Mouse (Mus musculus) lung, postnatal 0 days (tissue): ENCODE measurements around the gene Rhoa. TPM values are rescaled to one million over a fixed set of nuclear protein-coding genes. Genes with fewer than 3 reads are reported as not detected.

Source experiments
- ATAC-seq: fragments of 200-750 bp; cut with Nextera tagmentation; 2 replicates; pipeline ENCODE4 v1.8.0; 2017; ENCODE audit warnings: moderate library complexity
- DNase-seq: peaks from one replicate; pipeline ENCODE4 v3.0.0-alpha.2; 2016; ENCODE audit warnings: low spot score
- H3K27ac ChIP-seq: fragments of 300-500 bp; sonication (generic); 2 replicates; pipeline ENCODE4 v1.5.1; 2014; ENCODE audit warnings: antibody characterized with exemption, mild to moderate bottlenecking, low read length, mixed read lengths
- H3K27me3 ChIP-seq: fragments of 300-500 bp; sonication (generic); replicated peaks from 2 replicates; pipeline ENCODE4 v1.6.1; 2014; ENCODE audit warnings: low read length, mixed read lengths; ENCODE audit not compliant: insufficient read depth
- H3K36me3 ChIP-seq: fragments of 300-500 bp; sonication (generic); 2 replicates; pipeline ENCODE4 v1.6.1; 2014; ENCODE audit warnings: low read length, mixed read lengths; ENCODE audit not compliant: insufficient read depth
- H3K4me1 ChIP-seq: fragments of 300-500 bp; sonication (generic); 2 replicates; pipeline ENCODE4 v1.6.1; 2014; ENCODE audit warnings: antibody characterized with exemption, low read depth, low read length, mixed read lengths; ENCODE audit not compliant: insufficient read depth
- H3K4me2 ChIP-seq: fragments of 300-500 bp; sonication (generic); replicated peaks from 2 replicates; pipeline ENCODE4 v1.6.1; 2014; ENCODE audit warnings: low read depth, mild to moderate bottlenecking, low read length, moderate library complexity, mixed read lengths
- H3K4me3 ChIP-seq: fragments of 300-500 bp; sonication (generic); 2 replicates; pipeline ENCODE4 v1.5.1; 2014; ENCODE audit warnings: low read depth, low read length
- H3K9ac ChIP-seq: fragments of 300-500 bp; sonication (generic); replicated peaks from 2 replicates; pipeline ENCODE4 v1.6.1; 2014; ENCODE audit warnings: low read depth, mild to moderate bottlenecking
- H3K9me3 ChIP-seq: fragments of 300-500 bp; sonication (generic); 2 replicates; pipeline ENCODE4 v1.6.1; 2016; ENCODE audit warnings: low read length, mixed read lengths
- CTCF ChIP-seq: IDR thresholded peaks from 2 replicates; pipeline ENCODE4 v1.5.1; 2016; ENCODE audit warnings: antibody characterized with exemption, mild to moderate bottlenecking
- EP300 ChIP-seq: IDR thresholded peaks from 2 replicates; pipeline ENCODE4 v1.6.1; 2016; ENCODE audit warnings: antibody characterized with exemption, mild to moderate bottlenecking, control low read depth
- WGBS: fragments of 180-500 bp; shearing (Covaris S2); extraction: QIAGEN DNeasy Blood & Tissue Kit; methylation state at CpG from one replicate; pipeline ENCODE4 v1.1.7; 2014; 5-methylcytosine and 5-hydroxymethylcytosine counted together
- polyA plus RNA-seq: library from polyadenylated mRNA; unstranded; fragments of >200 nt; fragmentation: Nextera tagmentation; extraction: Ambion mirVana; gene quantifications from 2 replicates; pipeline ENCODE4 v1.2.1, GENCODE M21; 2015

Gene Rhoa
- polyA plus RNA-seq, 1 experiment from 2014 or later, result 582 TPM

- Histone ChIP-seq H3K9ac (peak overlapping the region; percentile 72; the same call in 1 of the 2 replicates), H3K27me3 (no peaks in the 10 kb centered on the region), H3K27ac (peak overlapping the region; percentile 98), H3K9me3 (no peaks in the 10 kb centered on the region), H3K4me3 (peak overlapping the region; percentile 62), H3K4me2 (peak overlapping the region; percentile 75), H3K4me1 (peaks cover 17% of the 10 kb centered on the region; the same call in 1 of the 2 replicates), H3K36me3 (peaks cover 2% of the 10 kb centered on the region)
- ATAC-seq (peak; percentile 25), DNase-seq (peak; percentile 83)
- 35% methylated on average over 10 of the region's 10 CpGs for WGBS
- TF ChIP-seq EP300, result peak; percentile 73
- no peak for TF ChIP-seq CTCF
Observed at GRCm38 (mm10) chr9:108340258-108341138, 34.6 kb downstream of the Rhoa start.

GRCm38 (mm10) chr9:108341139-108341475, 35.2 kb downstream of the Rhoa start:
- no peak for DNase-seq
- no peak overlapping the region for H3K9ac ChIP-seq
- H3K27me3 ChIP-seq, result no peaks in the 10 kb centered on the region
- TF ChIP-seq CTCF (no peak), EP300 (peak; percentile 2; the same call in 1 of the 2 replicates)
- H3K4me2 ChIP-seq, result peak overlapping the region; percentile 75; the same call in 1 of the 2 replicates
- WGBS, result 63% methylated on average over 5 of the region's 5 CpGs
- no peaks in the 10 kb centered on the region for H3K36me3 ChIP-seq
- H3K4me1 ChIP-seq, result peaks cover 17% of the 10 kb centered on the region; the same call in 1 of the 2 replicates
- no peaks in the 10 kb centered on the region for H3K9me3 ChIP-seq
- H3K27ac ChIP-seq, result peak overlapping the region; percentile 98
- ATAC-seq, result no peak
- no peak overlapping the region for H3K4me3 ChIP-seq

- H3K9ac ChIP-seq, result no peak overlapping the region
- H3K27ac ChIP-seq, result peak overlapping the region; percentile 98
- 0 out of 2 replicates have a peak overlapping the region, but pooled peaks have one; percentile 3 for H3K4me2 ChIP-seq
- no peak for ATAC-seq
- H3K9me3 ChIP-seq, result no peaks in the 10 kb centered on the region
- H3K36me3 ChIP-seq, result no peaks in the 10 kb centered on the region
- H3K4me1 ChIP-seq, result peaks cover 17% of the 10 kb centered on the region; the same call in 1 of the 2 replicates
- no peaks in the 10 kb centered on the region for H3K27me3 ChIP-seq
- no peak overlapping the region for H3K4me3 ChIP-seq
- TF ChIP-seq CTCF (no peak), EP300 (no peak)
- peak; percentile 35 for DNase-seq
Observed at GRCm38 (mm10) chr9:108341801-108342200, 35.9 kb downstream of the Rhoa start.

GRCm38 (mm10) chr9:108342301-108342831, 36.4 kb downstream of the Rhoa start:
- peak; percentile 16; the same call in 1 of the 2 replicates for ATAC-seq
- no peak overlapping the region for H3K4me2 ChIP-seq
- DNase-seq, result peak; percentile 89
- WGBS, result 23% methylated on average over 5 of the region's 5 CpGs
- H3K4me1 ChIP-seq, result peaks cover 17% of the 10 kb centered on the region; the same call in 1 of the 2 replicates
- no peak overlapping the region for H3K4me3 ChIP-seq
- H3K36me3 ChIP-seq, result no peaks in the 10 kb centered on the region
- no peak overlapping the region for H3K9ac ChIP-seq
- TF ChIP-seq CTCF (0 out of 2 replicates have a peak, but pooled peaks have one; percentile 15), EP300 (peak; percentile 75)
- H3K27ac ChIP-seq, result peak overlapping the region; percentile 98
- H3K9me3 ChIP-seq, result no peaks in the 10 kb centered on the region
- no peaks in the 10 kb centered on the region for H3K27me3 ChIP-seq

- TF ChIP-seq EP300, result no peak
- Histone ChIP-seq H3K27me3 (no peaks in the 10 kb centered on the region), H3K4me3 (no peak overlapping the region), H3K4me1 (peaks cover 17% of the 10 kb centered on the region; the same call in 1 of the 2 replicates), H3K36me3 (no peaks in the 10 kb centered on the region), H3K9me3 (no peaks in the 10 kb centered on the region), H3K4me2 (no peak overlapping the region), H3K27ac (peak overlapping the region; percentile 98; the same call in 1 of the 2 replicates), H3K9ac (no peak overlapping the region)
- DNase-seq, result no peak
- WGBS, result 81% methylated on average over 3 of the region's 3 CpGs
- ATAC-seq, result no peak
Observed at GRCm38 (mm10) chr9:108343331-108343730, 37.4 kb downstream of the Rhoa start.

- ATAC-seq, result no peak
- no peaks in the 10 kb centered on the region for H3K36me3 ChIP-seq
- WGBS, result 100% methylated on average over 1 of the region's 1 CpGs
- no peak for DNase-seq
- H3K9me3 ChIP-seq, result no peaks in the 10 kb centered on the region
- TF ChIP-seq CTCF, result no peak
- no peak for TF ChIP-seq EP300
- H3K4me3 ChIP-seq, result no peak overlapping the region
- peaks cover 21% of the 10 kb centered on the region for H3K4me1 ChIP-seq
- no peak overlapping the region for H3K4me2 ChIP-seq
- H3K27me3 ChIP-seq, result no peaks in the 10 kb centered on the region
- H3K9ac ChIP-seq, result no peak overlapping the region
- no peak overlapping the region for H3K27ac ChIP-seq
Observed at GRCm38 (mm10) chr9:108343835-108344234, 37.9 kb downstream of the Rhoa start.
